Mouse (Mus musculus) adrenal gland, adult (tissue): ENCODE results near the gene Glrx5.

Source experiments
- DNase-seq, 2 experiments: peaks; one replicate each; pipeline ENCODE4 v3.0.0; 2022 to 2023; ENCODE audit warnings: low spot score in 1 of 2; ENCODE audit not compliant: inconsistent age in 2 of 2

Gene Glrx5

DNA sequence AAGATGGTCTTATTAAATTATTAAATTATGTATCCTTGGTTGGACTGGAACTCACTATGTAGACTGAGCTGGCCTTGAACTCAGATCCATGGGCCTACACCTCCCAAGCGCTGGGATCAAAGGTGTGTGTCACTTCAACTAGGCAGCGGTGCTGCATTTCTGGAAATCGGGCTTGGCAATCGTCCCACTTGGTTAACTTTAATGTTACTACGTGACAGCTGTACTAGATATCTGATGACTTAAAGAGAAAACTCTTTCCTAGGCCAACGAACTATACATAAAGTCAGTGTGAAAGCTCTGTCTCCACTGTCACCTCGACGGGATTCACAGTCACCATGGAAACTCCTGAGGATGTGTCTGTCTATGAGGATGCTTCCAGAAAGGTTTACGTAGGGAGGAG, 2.6 kb upstream of the Glrx5 start:
- no peak for DNase-seq

DNA sequence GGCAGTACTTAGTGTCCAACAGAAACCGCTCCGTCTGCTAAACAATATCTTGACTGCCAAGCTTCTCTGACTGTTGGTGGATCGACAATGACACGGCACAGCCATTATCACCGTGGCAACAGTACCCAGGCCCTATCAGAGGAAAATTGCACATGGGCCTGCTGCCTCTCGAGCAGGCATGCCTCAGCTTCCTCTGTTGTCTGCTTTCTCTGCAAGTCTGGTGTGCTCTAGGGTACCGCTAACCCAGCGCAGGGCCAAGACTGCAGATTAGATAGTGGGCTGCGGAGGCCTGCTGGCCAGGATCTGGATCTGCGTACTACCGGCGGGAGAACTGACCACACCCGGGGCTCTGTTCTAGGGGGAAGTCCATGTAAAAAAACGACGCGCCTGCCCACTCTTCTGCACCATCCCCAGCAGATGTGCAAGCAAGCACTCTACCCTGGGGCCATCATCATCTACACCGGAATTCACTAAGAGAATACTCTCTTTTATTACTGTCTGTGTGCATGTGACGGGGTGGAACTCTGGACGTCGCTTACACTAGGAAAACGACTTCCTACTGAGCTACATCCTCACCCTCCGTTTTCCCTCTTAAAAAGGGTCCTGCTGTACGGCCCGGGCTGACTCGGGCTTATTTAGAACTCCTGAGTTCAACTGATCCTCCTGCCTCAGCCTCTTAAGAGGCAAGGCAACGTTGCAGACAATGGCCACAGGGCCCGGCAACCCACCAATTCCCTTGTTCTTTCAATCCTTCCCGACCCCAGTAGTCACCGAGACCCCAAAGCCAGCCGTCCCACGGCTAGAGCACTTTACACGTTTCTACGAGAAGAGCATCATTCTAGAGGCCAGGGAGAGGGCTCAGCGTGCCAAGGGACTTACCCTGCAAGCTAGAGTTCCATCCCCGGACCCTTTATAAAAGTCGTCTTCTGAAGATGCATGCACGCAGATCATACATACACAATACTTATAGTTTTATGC, 1.1 kb upstream of the Glrx5 start:
- DNase-seq = no peak

DNA sequence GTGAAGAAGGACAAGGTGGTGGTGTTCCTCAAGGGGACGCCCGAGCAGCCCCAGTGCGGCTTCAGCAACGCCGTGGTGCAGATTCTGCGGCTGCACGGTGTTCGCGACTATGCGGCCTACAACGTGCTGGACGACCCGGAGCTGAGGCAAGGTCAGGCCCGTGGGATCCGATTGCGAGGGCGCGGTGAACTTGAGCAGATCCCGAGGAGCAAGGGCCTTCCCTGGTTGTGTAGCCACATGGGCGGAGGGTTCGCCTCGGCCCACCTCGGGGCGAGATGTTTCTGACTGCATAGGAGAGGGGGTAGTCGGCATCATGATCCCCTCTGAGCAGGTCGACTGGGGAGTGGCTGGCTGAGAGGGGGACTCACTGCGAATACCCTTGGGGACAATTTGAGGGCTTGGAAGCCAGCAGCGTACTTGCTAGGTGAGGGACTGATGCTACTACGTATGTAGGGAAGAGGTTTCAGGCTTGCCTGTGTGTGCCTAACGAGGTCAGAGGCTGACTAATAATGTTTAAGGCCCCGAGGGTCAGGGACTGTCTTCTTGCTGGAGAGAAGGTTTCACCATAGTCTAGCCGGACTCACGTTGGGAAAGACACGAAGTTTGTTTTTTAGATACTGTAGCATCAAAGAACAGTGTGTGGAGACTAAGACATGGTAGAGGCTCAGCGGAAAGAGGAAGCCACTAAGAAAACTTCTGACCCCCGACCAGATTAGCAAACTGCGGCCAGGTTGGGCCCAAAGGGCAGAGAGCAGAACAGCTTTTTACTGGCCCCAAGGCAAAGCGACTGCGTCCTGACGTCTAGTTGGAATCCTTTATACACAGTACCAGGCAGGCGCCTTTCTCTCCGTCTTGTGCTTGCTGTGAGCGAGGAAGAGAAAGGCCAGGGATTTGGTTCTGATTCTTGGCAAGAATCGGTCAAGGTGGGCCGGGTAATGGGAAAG, 616 bp downstream of the Glrx5 start:
- DNase-seq = peak; percentile 42 to 92

DNA sequence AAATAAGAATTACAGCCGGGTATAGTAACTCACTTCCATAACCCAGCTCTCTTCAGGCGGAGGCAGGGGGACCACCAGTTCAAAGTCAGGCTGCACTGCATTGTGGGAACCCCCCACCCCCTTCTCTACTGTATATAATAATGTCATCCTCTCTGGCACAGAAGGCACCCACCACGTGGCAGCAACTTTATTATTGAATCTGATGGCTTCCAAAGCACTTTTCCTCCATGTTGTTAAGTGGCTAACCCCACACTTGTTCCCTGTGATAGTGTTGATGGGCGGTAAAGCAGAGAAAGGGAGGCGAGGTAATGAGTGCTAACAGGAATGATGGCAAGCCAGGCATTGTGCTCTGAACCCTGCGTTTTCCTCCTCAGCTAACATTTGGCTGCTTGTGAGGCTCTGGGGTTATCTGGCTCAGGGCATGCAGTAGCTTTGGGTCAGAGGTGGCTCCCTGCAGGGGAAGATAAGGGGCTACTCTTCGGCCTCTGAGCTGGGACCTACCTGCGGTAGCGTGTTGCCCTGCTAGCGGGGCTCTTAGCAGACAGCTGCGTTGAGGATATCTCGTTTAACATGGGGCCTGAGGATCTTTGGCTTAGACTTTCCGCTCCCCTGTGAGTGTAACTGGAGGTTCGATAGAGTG, 1.8 kb downstream of the Glrx5 start:
- DNase-seq = no peak

DNA sequence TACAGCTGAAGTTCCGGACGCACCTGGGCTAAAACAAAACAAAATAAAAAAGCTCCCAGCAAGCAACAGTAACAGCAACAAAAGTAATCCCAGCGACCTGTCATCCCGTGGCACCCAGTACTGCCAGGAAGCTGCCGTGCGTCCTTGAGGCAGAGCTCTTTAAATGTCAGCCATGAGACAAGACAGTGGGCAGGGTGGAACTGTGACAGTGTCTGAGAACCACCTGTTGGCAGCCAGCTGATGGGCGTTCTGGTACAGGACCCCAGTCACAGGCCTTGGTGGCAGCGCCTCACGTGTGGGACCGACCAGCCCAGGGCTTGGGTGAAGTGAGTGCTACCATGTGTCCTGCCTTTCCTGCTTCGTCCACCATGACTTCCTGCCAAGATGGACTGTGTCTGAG, 5.7 kb downstream of the Glrx5 start:
- peak; percentile 79 to 83 for DNase-seq

DNA sequence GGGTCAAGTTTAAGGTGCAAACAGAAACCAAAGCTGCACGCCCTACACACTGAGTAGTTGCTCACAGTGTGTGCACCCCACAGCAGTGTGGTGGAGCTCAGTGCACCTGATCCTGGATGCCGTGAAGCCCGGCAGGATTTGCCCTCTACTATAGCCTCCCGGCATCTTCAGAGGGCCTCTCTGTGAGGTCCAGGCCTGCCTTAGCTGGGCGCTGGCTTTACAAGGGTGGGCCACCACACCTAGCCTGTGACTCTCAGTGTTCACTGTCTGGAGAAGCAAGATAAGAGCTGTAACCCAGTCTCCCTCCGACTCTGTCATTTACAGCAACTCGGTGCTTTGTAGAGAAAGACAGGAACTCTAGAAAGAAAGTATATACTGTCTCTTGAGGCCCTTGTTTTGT, 6.4 kb downstream of the Glrx5 start:
- DNase-seq = no peak

DNA sequence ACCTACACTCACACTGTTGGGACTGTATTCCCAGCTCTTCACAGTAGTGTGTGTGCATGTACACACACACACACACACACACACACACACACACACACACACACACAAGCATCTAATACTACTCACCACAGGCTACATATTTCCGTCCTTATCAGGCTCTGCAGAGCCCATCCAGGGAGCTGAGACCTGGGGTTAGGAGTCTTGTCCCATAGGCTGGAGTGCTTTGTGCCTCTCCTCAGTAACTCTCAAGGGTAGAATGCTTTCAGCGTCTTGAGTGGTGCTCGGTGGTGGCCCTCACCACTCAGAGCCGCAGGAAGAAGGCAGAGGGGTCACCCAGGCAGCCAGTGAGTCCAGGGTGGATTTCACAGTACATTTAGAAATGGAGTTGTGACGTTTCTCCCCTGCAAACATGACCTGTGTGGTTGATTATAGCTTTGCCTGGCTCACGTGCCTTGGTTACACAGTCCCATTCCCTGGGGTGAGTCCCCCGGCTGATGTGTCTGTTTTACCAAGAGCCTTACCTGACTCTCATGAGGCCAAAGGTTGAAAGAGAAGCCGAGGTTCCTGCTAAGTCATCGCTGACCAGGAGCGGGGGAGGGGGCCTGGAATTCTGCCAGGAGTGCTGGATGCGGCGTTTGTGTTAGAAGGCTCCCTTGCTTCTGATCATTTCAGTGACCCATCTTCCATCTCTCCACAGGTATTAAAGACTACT, 7.2 kb downstream of the Glrx5 start:
- DNase-seq = peak; percentile 51 to 74

DNA sequence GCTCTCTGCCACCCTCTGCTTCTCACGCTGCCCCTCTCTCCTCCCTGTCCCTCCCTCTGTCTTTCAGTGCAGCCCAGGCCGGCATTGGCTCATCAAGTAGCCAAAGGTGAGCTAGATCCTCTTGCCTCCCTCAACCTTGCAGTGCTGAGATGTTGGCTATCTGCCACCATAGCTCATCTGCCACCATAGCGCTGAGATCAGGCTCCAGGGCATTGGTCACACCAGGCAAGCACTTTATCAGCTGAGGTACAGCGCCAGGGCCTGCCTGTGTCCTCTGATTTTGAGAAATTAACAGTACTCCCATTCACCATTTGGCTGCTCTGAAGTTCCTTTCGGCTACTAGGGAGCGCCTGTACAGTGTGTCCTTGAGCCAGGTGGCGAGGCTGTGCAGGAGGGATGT, 8.5 kb downstream of the Glrx5 start:
- peak in 1 of 2 experiments; percentile 48 for DNase-seq

DNA sequence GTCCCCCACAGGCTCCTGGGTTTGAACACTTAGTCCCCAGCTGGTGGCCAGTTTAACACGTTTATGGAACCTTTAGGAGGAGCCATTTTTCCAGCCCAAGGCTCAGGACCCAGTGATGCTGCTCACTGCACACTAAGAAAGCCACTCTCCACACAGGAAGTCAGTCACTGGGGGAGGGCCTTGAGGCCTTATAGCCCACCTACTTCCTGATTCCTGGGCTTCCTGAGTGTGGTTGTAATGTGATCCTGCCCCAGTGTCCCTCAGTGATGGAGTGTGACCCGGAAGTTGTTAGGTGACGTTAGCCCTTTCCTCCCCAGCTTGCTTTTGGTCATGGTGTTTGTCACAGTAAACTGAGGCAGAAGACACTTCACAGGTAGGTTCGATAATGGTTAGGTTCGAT, 10.6 kb downstream of the Glrx5 start:
- peak in 1 of 2 experiments; percentile 23 for DNase-seq

DNA sequence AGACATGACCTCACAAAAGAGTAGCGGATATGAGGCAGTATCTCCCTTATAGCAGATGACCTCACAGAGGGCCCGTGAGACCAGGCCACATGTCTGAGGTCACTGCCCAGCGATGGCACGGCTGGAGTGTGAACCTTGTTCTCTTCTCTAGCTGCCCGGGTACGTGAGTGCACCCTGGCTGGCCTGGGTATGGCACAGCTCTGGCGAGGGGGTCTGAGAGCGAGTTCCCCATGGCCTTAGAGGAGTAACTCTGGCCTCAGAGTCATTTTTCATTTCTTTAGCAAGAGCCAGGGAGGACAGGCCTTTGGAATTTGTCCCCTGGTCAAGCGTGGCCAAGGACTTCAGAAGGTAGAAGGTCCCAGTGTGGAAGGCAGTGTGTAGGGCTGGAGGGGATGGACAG, 12.3 kb downstream of the Glrx5 start:
- DNase-seq = peak in 1 of 2 experiments; percentile 79

DNA sequence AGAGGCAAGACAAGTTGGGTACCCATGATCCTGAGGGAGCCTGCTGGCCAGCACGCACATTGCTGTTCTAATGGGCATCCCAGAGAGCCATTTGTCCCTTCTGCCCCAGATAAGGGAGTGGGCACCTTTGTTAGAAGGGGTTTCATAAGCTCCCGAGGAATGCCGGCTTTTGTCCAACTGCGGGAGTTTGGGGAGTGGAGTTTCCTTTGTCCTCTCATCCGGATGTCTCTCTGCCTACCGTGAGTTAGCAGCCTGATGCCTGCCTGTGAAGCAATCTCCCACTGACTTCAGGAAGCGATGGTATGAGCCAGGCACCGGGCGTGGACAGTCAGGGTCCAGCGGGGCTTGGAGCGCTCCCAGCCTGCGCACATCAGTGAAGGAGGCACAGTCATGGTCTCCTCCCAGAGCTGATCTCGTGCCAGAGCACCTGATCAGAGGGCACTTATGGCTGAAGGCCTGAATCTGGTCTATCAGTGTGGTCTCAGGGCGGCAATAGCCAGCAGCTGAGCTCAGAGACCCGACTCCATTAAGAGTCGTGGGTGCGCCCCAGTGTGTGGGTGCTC, 15.9 kb downstream of the Glrx5 start:
- no peak for DNase-seq

DNA sequence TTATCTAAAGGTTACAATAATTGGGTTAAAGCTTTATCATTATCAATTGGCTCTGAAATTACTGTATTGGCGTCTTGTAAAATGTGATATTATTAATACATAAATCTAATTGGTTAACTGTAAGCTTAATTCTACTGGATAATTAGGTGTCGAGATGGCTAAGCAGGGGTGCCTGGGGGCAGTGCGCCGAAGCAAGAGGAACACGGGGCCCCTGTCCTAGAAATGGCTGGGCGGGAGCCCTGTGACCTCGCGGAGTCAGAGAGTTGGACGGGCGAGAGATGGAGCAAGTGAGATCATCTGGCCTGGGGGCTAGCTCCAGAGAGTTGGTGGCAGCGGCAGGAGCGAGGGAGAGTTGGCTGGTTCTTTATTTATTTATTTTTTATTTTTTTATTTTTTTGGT, 17.3 kb downstream of the Glrx5 start:
- no peak for DNase-seq

DNA sequence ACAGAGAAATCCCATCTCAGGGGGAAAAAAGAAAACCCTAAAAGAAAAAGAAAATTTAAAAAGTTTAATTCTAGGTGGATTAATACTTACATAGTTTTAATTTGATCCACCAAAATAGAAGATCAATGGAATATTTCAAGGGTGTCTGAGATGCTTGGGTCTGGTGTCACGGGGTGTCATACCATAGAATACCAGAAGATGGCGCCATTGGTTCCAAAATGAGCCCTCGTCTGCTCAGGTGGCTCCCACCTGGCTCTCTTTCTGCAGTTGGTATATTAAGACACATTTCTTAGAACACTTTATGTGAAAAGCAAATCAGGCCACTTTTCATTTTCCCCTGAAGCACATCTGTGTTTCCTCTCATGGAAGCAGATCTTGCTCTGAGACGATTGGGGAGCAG, 18.4 kb downstream of the Glrx5 start:
- DNase-seq = peak; percentile 45 to 82

DNA sequence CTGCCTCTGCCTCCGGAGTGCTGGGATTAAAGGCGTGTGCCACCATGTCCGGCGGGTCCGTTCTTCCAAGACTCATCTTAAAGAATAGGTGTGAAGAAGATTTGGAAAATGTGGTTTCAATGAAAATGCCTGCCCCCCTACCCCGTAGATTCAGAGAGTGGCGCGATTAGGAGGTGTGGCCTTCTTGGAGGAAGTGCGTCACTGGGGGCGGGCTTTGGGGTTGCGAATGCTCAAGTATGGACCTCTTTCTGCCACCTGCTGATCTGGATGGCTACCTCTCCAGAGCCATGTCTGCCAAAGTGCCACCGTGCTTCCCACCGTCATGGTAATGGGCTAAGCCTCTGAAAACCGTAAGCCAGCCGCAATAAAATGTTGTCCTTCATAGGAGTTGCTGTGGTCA, 21.6 kb downstream of the Glrx5 start:
- no peak for DNase-seq

DNA sequence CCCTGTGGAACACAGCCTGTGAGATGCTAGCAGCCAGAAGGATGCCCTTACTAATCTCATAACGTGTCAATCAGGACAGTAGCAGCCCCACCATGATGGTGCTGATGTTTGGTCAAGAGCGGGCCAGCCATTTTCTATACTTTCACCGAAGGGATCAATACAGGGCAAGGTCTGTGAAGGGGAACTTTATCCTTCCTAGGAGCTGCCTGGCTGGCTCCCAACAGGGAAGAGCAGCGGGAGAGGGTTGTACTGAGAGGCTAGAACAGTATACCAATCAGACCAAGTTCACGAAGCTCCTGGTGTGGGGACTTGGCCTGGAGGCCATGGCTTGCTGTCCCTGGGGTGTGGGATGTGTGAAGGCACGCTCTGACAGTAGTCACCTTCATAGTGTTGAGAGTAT, 22.8 kb downstream of the Glrx5 start:
- no peak for DNase-seq

DNA sequence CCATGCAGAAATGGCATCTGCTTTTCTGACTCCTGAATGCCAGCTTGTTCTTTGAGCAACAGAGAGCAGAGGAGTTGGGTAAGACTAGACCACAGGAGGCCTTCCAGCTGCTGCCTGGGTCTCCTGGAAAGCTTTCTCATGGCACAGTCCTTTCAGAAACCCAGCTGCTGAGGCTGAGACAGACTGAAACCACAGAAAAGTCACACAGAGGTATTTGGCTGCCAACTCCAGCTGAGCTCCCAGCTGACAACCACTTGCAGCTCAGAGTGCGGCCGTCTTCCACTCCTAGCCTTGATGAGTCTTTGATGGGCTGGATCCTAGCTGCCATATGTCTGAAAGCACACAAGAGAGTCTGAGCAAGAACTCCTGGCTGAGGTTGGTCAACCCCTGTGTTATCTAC, 27.5 kb downstream of the Glrx5 start:
- DNase-seq = no peak

DNA sequence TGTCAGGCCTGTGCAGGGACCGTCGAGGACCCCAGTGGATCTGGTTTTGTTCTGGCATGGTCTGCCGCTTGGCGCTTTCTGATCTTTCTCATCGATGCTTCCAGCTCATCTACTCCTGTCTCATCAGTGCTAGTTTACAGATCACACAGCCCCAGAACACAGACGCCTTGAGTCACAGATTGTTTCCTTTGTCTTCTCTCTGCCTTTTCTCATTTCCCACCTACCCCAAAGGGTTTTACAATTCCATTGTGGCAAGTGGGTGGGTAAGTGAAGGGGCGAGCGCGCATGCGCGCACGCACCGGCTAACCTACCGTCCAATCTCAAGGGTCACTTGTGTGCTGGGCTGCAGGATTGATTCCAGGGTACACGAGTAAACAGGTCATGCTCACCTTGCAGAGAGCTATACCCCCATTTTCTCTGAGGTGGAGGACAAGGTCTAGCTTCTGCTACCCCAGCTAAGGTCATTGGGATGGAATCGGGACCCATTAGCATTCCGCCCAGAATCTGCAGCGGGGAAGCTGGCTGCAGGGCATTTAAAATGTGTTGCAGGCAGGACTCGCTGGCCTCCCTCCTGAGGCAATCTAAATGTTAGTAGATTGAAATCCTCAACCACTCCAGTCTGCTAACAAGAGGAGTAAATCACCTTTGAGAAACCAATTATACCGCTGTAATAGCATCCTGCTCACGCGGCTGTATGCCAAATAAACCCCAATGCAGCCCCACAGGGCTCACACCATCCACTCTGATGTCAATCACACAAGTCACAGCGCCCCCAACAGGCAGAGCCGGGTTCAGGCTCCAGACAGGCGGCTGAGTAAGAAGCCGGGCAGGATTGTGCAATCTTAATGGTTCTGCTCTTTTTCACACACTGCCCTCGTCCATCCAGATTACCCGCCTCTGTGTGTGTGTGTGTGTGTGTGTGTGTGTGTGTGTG, 31.0 kb downstream of the Glrx5 start:
- peak in 1 of 2 experiments; percentile 68 for DNase-seq

DNA sequence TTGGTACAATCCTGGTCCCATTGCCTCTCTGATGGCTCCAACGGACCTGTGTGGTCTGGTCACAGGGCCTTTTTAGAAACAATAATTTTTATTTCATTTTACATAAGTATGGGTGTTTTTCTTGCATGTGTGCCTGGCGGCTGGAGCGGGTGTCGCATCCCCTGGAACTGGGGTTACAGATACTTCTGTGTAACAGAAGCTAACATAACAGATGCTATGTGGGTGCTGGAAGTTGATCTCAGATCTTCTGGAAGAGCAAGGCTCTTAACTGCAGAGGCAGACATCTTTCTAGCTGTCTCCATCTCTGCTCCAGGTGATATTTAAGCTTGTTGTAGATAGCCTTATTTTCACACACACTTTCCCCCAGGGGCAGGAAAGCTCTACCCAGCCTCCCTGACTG, 31.7 kb downstream of the Glrx5 start:
- no peak for DNase-seq

DNA sequence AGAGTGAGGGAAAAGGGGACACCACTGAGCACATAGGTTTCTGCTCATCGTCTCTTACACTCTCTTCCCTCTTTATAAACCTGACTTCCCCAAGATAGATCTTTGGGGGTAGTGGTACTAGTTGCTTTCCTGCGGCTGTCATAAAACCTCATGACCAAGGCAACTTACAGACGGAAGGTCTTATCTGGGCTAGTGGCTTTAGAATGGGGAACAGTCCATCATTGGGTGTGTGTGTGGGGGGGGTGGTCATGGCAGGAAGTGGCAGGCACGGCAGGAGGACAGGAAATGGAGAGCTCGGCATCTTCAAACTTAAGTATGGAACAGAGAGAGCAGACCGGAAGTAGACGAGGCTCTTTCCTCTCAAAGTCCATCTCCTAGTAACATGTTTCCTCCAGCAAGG, 32.6 kb downstream of the Glrx5 start:
- DNase-seq = no peak
